Mouse (Mus musculus) midbrain, postnatal 0 days (tissue): ENCODE results near the gene Clic4. TPM values are rescaled to one million over a fixed set of nuclear protein-coding genes. Genes with fewer than 3 reads are reported as not detected.

Source experiments
- ATAC-seq: fragments of 200-750 bp; cut with Nextera tagmentation; 2 replicates; pipeline ENCODE4 v1.8.0; 2017; ENCODE audit warnings: moderate number of reproducible peaks, mild to moderate bottlenecking, moderate TSS enrichment, moderate library complexity; ENCODE audit not compliant: low FRiP score
- DNase-seq: peaks from one replicate; pipeline ENCODE4 v3.0.0-alpha.2; 2015; ENCODE audit warnings: low spot score
- H3K27ac ChIP-seq: fragments of 300-500 bp; sonication (generic); 2 replicates; pipeline ENCODE4 v1.5.1; 2014; ENCODE audit warnings: low read depth, mild to moderate bottlenecking, low read length, mixed read lengths
- H3K27me3 ChIP-seq: fragments of 300-500 bp; sonication (generic); 2 replicates; pipeline ENCODE4 v1.6.1; 2014; ENCODE audit warnings: low read length, control low read depth, mixed read lengths; ENCODE audit not compliant: insufficient read depth
- H3K36me3 ChIP-seq: fragments of 300-500 bp; sonication (generic); 2 replicates; pipeline ENCODE4 v1.6.1; 2014; ENCODE audit warnings: low read length, control low read depth, mixed read lengths; ENCODE audit not compliant: insufficient read depth
- H3K4me1 ChIP-seq: fragments of 300-500 bp; sonication (generic); 2 replicates; pipeline ENCODE4 v1.6.1; 2014; ENCODE audit warnings: mild to moderate bottlenecking, control low read depth, antibody characterized with exemption, low read length, mixed read lengths; ENCODE audit not compliant: insufficient read depth
- H3K4me2 ChIP-seq: fragments of 300-500 bp; sonication (generic); 2 replicates; pipeline ENCODE4 v1.6.1; 2014; ENCODE audit warnings: low read depth, mild to moderate bottlenecking, low read length, mixed read lengths; ENCODE audit not compliant: poor library complexity, severe bottlenecking
- H3K4me3 ChIP-seq: fragments of 300-500 bp; sonication (generic); 2 replicates; pipeline ENCODE4 v1.5.1; 2014; ENCODE audit warnings: low read depth, mild to moderate bottlenecking, low read length, moderate library complexity
- H3K9ac ChIP-seq: fragments of 300-500 bp; sonication (generic); replicated peaks from 2 replicates; pipeline ENCODE4 v1.6.1; 2014; ENCODE audit warnings: mild to moderate bottlenecking, low read length, moderate library complexity, mixed read lengths; ENCODE audit not compliant: poor library complexity, severe bottlenecking
- H3K9me3 ChIP-seq: fragments of 300-500 bp; sonication (generic); 2 replicates; pipeline ENCODE4 v1.6.1; 2016; ENCODE audit warnings: low read length, control low read depth
- CTCF ChIP-seq: IDR thresholded peaks from 2 replicates; pipeline ENCODE4 v1.5.1; 2016; ENCODE audit warnings: antibody characterized with exemption, mild to moderate bottlenecking
- WGBS: fragments of 180-500 bp; shearing (Covaris S2); extraction: QIAGEN DNeasy Blood & Tissue Kit; methylation state at CpG from one replicate; pipeline ENCODE4 v1.1.7; 2014; 5-methylcytosine and 5-hydroxymethylcytosine counted together
- polyA plus RNA-seq: library from polyadenylated mRNA; unstranded; fragments of >200 nt; fragmentation: Nextera tagmentation; extraction: Ambion mirVana; gene quantifications from 2 replicates; pipeline ENCODE4 v1.2.1, GENCODE M21; 2015
- total RNA-seq: library from RNA; depleted of rRNA; stranded (reverse); fragments of >200 nt; gene quantifications from 2 replicates; pipeline ENCODE4 v1.2.3, GENCODE M21; 2014

The Clic4 gene
- total and polyA plus RNA-seq, 2 experiments from 2014 or later, result 38.0 to 47.4 TPM

GRCm38 (mm10) chr4:135221632-135222407, 50.8 kb downstream of the Clic4 start:
- Histone ChIP-seq H3K4me2 (no peak overlapping the region), H3K36me3 (no peaks in the 10 kb centered on the region), H3K27me3 (no peaks in the 10 kb centered on the region), H3K27ac (no peak overlapping the region), H3K9ac (no peak overlapping the region), H3K9me3 (no peaks in the 10 kb centered on the region), H3K4me1 (no peaks in the 10 kb centered on the region), H3K4me3 (no peak overlapping the region)
- WGBS, result 89% methylated on average over 12 of the region's 12 CpGs
- no peak for DNase-seq
- TF ChIP-seq CTCF, result no peak
- ATAC-seq, result no peak

DNA sequence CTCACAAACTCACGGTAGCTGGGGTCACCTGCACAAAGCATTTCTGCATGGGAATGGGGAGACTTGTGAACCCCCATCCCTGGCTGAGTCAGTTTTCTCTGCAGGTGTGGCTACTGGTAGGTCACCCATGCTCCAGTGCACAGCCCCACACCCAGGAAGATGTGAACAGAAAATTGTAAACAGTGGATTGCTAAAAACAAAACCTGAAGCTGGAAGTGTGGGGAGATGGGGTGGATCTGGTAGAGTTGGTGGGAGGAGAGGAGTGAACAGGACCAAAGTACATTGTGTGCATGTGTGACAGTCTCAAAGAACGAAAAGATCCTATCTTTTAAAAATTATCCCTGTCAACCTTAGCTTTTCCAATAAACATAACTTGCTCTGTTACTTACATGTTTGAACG, 52.0 kb downstream of the Clic4 start:
- Histone ChIP-seq H3K27me3 (no peaks in the 10 kb centered on the region), H3K4me1 (no peaks in the 10 kb centered on the region), H3K4me3 (no peak overlapping the region), H3K27ac (no peak overlapping the region), H3K9ac (no peak overlapping the region), H3K4me2 (no peak overlapping the region), H3K9me3 (no peaks in the 10 kb centered on the region), H3K36me3 (0 out of 2 replicates have a peak, but pooled peaks cover 3% of the 10 kb centered on the region)
- DNase-seq (no peak), ATAC-seq (no peak)
- WGBS, result 85% methylated on average over 3 of the region's 3 CpGs
- no peak for TF ChIP-seq CTCF

- no peak overlapping the region for H3K9ac ChIP-seq
- TF ChIP-seq CTCF, result peak; percentile 94
- H3K27me3 ChIP-seq, result no peaks in the 10 kb centered on the region
- H3K27ac ChIP-seq, result no peak overlapping the region
- no peak overlapping the region for H3K4me3 ChIP-seq
- H3K4me2 ChIP-seq, result no peak overlapping the region
- DNase-seq, result peak; percentile 85
- H3K4me1 ChIP-seq, result no peaks in the 10 kb centered on the region
- ATAC-seq, result no peak
- WGBS, result 55% methylated on average over 4 of the region's 4 CpGs
- 0 out of 2 replicates have a peak, but pooled peaks cover 4% of the 10 kb centered on the region for H3K36me3 ChIP-seq
- H3K9me3 ChIP-seq, result no peaks in the 10 kb centered on the region
Observed at GRCm38 (mm10) chr4:135219652-135220051, 53.0 kb downstream of the Clic4 start.

DNA sequence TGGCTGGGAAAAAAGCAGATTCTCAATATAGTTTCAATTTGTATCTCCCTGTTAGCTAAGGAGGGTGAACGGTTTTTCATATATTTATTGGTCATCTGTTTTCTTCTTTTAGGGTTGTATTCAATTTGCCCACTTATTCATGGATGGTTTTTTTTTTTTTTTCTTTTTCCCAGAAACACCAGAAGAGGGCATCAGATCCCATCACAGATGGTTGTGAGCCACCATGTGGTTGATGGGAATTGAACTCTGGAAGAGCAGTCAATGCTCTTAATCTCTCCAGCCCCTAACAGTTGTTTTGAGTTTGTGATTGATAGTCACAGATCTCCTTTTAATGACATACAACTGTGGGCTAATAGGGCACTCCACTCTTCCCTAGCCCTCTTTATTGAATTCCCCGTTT, 62.8 kb downstream of the Clic4 start:
- Histone ChIP-seq H3K9me3 (no peaks in the 10 kb centered on the region), H3K36me3 (0 out of 2 replicates have a peak, but pooled peaks cover 3% of the 10 kb centered on the region), H3K4me2 (no peak overlapping the region), H3K27me3 (peaks cover 11% of the 10 kb centered on the region), H3K4me3 (no peak overlapping the region), H3K4me1 (0 out of 2 replicates have a peak, but pooled peaks cover 4% of the 10 kb centered on the region), H3K27ac (no peak overlapping the region), H3K9ac (no peak overlapping the region)
- WGBS, result 84% methylated on average over 2 of the region's 2 CpGs
- DNase-seq (no peak), ATAC-seq (no peak)
- TF ChIP-seq CTCF, result no peak

DNA sequence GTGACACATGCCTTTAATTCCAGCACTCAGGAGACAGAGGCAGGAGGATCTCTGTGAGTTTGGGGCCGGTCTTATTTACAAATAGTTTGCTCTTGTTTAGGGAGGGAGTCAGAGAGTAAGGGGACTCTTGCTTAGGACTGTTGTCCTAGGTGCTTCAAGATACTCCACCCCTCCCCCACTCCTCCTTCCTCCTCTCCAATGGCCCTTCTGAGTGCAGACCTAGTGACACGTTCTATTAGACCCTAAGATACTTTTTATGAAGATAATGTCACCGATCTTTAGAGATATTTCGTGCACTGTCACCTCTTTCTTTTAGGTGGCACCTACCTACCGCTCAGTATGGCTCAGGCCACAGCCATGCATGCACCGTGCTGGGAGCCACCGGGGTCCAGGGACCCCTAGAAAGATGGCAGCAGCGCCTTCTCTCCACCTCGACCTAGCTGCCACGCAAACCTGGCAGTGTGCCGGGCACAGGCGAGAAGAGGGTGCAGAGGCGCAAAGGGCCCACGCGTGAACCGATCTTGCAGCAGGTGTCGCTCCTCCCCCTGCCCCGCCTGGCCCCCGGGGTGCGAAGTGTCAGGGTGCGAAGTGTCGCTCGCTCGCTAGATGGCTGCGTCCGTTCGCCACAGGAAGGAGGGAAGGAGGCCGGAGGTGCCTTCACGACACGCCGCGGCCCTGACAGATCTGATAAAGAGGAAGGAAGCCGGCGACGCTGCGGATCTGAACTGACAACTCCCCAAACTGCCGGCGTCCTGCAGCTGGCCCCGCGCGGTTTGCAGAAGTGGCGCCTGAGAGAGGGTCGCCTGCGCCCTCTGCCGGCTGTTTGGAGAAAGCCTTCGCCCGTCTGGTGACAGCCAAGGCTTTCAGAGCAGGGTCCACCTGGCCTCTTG, 66.7 kb downstream of the Clic4 start:
- H3K4me2 ChIP-seq, result peak overlapping the region; percentile 73
- 0 out of 2 replicates have a peak overlapping the region, but pooled peaks have one; percentile 24 for H3K9ac ChIP-seq
- TF ChIP-seq CTCF, result peak; percentile 91
- ATAC-seq, result no peak
- H3K9me3 ChIP-seq, result no peaks in the 10 kb centered on the region
- H3K27ac ChIP-seq, result no peak overlapping the region
- DNase-seq, result peak; percentile 85
- H3K36me3 ChIP-seq, result no peaks in the 10 kb centered on the region
- H3K4me1 ChIP-seq, result peaks cover 6% of the 10 kb centered on the region; the same call in 1 of the 2 replicates
- 3% methylated on average over 44 of the region's 47 CpGs for WGBS
- H3K27me3 ChIP-seq, result peaks cover 18% of the 10 kb centered on the region
- peak overlapping the region; percentile 39 for H3K4me3 ChIP-seq
